Mouse (Mus musculus): Measurements from ENCODE around the gene Pax8. TPM values are rescaled to one million over a fixed set of nuclear protein-coding genes. Genes with fewer than 3 reads are reported as not detected.

Pax8 gene
- polyA plus RNA-seq, 1 experiment from 2014 or later, result 0.09 TPM

DNA sequence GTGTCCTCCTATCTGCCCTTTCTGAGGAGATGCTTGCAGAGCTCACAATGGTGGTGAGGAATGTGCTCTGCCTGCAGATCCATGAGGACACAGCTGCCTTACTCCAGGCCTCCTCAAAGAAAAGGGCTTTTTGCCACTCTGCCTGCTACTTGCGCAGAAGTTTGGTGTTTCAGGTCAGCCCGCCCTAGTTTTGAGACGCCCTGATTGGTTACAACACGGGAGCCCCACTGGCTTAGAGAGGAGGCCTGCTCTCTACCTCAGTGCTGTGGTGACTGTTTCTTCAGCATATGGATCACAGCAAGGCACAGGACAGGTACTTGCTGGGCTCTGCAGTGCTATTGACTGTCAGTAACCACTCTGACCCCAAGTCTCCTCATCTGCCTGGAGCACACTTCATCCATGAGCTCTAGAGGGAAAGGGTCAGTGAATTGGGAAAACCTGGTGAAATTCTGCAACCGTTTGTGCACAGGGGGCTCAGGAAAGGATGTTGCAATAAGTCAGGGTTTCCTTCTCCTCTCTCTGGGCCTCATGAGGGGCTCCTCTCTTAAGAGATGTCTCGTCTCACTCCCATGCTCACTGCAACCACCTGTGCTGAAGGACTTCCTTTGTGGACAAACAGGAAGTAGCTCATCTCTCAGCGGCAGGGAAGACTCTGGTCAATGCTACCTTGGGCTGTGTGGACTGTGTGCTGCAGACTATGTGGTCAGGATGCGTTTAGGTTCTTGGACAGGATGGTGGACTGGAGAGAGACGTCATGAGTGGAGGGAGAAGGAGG lies 92.8 kb downstream of the Pax8 start:
- no peak overlapping the region for H3K27ac ChIP-seq (ENCODE audit: low read length)
- no peak overlapping the region for H3K4me3 ChIP-seq (ENCODE audit: low read depth, low read length)
- no peak for ATAC-seq (ENCODE audit: insufficient number of reproducible peaks, insufficient read depth, low FRiP score, low read depth)
- no peaks in the 10 kb centered on the region for H3K4me1 ChIP-seq (ENCODE audit: control insufficient read depth, insufficient read depth, low read length)
- no peaks in the 10 kb centered on the region for H3K27me3 ChIP-seq (ENCODE audit: control insufficient read depth, insufficient read depth, low read length)
- H3K9ac ChIP-seq (replicated peaks; ENCODE audit: low read depth, low read length), result no peak overlapping the region
- no peaks in the 10 kb centered on the region for H3K36me3 ChIP-seq (ENCODE audit: control insufficient read depth, insufficient read depth, low read length)
- no peaks in the 10 kb centered on the region for H3K9me3 ChIP-seq (ENCODE audit: control insufficient read depth, low read depth, low read length)
- 69% methylated on average over 9 of the region's 9 CpGs for WGBS
- no peak overlapping the region for H3K4me2 ChIP-seq (replicated peaks; ENCODE audit: low read depth, low read length)

DNA sequence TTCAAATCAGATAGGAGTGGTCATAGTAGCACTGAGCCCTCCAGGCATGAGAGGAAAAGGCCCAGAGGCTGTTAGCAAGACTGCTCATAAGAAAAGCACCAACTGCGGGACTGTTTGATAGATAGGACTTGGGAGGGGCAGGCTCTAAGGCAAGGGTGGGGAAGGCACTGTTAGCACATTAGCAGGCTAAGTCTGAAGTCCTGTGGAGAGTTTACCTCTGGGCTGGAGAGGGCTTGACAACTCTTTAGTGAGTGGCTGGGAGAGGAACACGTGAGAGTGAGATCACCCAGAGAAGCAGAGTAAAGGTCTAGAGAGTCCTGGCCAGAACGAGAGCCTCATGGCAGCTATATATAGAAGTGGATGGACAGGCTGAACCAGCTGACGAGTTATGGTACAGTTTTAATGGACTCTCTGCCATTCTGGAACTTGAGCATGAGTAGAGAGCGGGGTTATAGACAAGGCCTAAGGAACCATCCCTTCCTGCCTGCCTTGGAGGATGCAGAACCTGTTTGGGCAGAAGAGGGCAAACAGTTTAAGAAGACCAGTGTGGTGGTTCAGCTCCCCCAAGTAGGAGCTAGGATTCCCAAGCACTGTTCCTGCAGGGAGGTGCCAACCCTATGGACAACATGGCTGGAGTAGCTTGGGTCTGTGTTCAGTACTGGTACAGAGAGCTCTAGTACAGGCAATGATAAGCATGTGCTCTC lies 96.5 kb downstream of the Pax8 start:
- Histone ChIP-seq H3K36me3 (ENCODE audit: control insufficient read depth, insufficient read depth, low read length) (no peaks in the 10 kb centered on the region), H3K4me1 (ENCODE audit: control insufficient read depth, insufficient read depth, low read length) (no peaks in the 10 kb centered on the region), H3K9ac (replicated peaks; ENCODE audit: low read depth, low read length) (no peak overlapping the region), H3K4me2 (replicated peaks; ENCODE audit: low read depth, low read length) (no peak overlapping the region), H3K4me3 (ENCODE audit: low read depth, low read length) (no peak overlapping the region), H3K27me3 (ENCODE audit: control insufficient read depth, insufficient read depth, low read length) (no peaks in the 10 kb centered on the region), H3K9me3 (ENCODE audit: control insufficient read depth, low read depth, low read length) (no peaks in the 10 kb centered on the region), H3K27ac (ENCODE audit: low read length) (no peak overlapping the region)
- WGBS, result 66% methylated on average over 5 of the region's 5 CpGs
- ATAC-seq (ENCODE audit: insufficient number of reproducible peaks, insufficient read depth, low FRiP score, low read depth), result peak; percentile 81

Other genes starting within 250 kb of the Pax8 start
- not detected in 2 replicates for gene Il1f5, start 198.6 kb downstream of the Pax8 start, polyA plus RNA-seq (2014; fragmentation: Nextera tagmentation; extraction: Ambion mirVana)
- gene Il1f10, start 184.4 kb downstream of the Pax8 start, polyA plus RNA-seq (2014; fragmentation: Nextera tagmentation; extraction: Ambion mirVana), result not detected in 2 replicates
- gene Il1rn, start 138.7 kb downstream of the Pax8 start, polyA plus RNA-seq (2014; fragmentation: Nextera tagmentation; extraction: Ambion mirVana), result 1.5 and 1.9 TPM in 2 replicates
- 3.4 and 7.9 TPM in 2 replicates for gene Psd4, start 108.0 kb downstream of the Pax8 start, polyA plus RNA-seq (2014; fragmentation: Nextera tagmentation; extraction: Ambion mirVana)